Mouse (Mus musculus) MEL (cell line): ENCODE data around the gene Rad50.

Experiments used
- CTCF ChIP-seq, 3 experiments: IDR thresholded peaks in 2 of 3; conservative IDR thresholded peaks in 1 of 3; 2 replicates each; pipeline ENCODE4 v1.5.1; 2011 to 2012; ENCODE audit warnings: low read length in 3 of 3, low read depth in 2 of 3, mild to moderate bottlenecking in 2 of 3, improper control_type of control experiment in 1 of 3, inconsistent platforms in 1 of 3, mixed read lengths in 1 of 3, moderate library complexity in 1 of 3; ENCODE audit not compliant: control insufficient read depth in 1 of 3, insufficient read depth in 1 of 3, poor library complexity in 1 of 3, severe bottlenecking in 1 of 3
- EP300 ChIP-seq, 2 experiments: IDR thresholded peaks; 2 replicates each; pipeline ENCODE4 v1.6.1; 2011; ENCODE audit warnings: improper control_type of control experiment in 2 of 2, low read length in 2 of 2, low read depth in 1 of 2, mild to moderate bottlenecking in 1 of 2
- HCFC1 ChIP-seq: IDR thresholded peaks from 2 replicates; pipeline ENCODE4 v1.6.1; 2012; ENCODE audit warnings: low read depth, mild to moderate bottlenecking, inconsistent platforms, low read length, improper control_type of control experiment, moderate library complexity

- TF ChIP-seq CTCF (IDR thresholded peaks at IDR 0.05 in 2 of 3, conservative IDR thresholded peaks at IDR 0.05 in 1 of 3; ENCODE audit: control insufficient read depth in 1 of 3, insufficient read depth in 1 of 3, low read depth in 2 of 3, low read length in 3 of 3, poor library complexity in 1 of 3, severe bottlenecking in 1 of 3): no peak
- TF ChIP-seq HCFC1: no peak
- peak in 1 of 2 experiments; percentile 37; a peak in 1 of 4 replicates for TF ChIP-seq EP300 (IDR thresholded peaks at IDR 0.05; ENCODE audit: low read depth in 1 of 2, low read length in 2 of 2)
These were observed 49.7 kb downstream of the Rad50 start for GRCm38 (mm10) chr11:53657381-53657780.
